Mouse (Mus musculus): ENCODE results near the gene Ttll5.

The Ttll5 gene

GRCm38 (mm10) chr12:86100711-86101110 lies 276.3 kb downstream of the Ttll5 start:
- peak; percentile 56 for DNase-seq (ENCODE audit: low read depth)

DNA sequence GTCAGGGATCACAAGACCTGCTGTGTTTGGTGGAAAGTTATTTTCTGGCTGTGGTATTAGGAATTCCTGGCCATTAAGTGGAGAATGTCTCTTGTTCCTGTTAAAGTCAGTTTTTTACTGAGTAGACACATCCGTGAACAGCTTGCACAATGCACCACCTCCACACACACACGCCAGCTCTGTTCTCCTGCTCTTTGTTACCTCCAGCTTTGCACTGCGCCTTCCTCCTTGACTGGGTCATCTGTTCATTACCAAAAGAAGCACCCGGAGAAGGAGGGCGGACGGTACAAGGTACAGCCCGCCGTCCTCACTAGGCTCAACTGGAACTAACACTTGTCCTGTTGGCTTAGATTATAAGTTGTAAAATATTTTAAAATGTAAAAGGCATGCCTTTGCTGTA lies 278.2 kb downstream of the Ttll5 start:
- no peak for DNase-seq (ENCODE audit: low read depth)

DNA sequence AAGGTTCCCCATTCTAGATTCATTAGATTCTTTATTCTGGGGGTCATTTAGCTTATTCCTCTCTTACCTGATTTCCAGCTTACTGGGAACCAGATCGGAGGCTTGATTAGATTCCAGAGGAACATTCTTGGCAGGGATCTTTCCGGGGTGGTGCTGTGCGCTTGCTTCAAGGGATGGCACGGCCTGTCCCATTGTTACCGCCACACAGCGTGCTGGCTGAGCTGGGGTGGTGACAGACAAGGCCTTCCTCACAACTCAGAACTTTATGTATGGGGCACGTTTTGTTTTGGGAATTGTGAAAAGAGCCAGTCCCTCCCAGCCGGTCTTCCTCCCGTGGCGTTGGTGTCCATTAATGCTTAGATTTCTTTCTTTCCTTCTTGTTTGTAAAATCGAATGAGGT lies 278.9 kb downstream of the Ttll5 start:
- no peak for DNase-seq (ENCODE audit: low read depth)

- DNase-seq (ENCODE audit: low read depth): no peak
Observed at GRCm38 (mm10) chr12:86103852-86104251, 279.4 kb downstream of the Ttll5 start.

DNA sequence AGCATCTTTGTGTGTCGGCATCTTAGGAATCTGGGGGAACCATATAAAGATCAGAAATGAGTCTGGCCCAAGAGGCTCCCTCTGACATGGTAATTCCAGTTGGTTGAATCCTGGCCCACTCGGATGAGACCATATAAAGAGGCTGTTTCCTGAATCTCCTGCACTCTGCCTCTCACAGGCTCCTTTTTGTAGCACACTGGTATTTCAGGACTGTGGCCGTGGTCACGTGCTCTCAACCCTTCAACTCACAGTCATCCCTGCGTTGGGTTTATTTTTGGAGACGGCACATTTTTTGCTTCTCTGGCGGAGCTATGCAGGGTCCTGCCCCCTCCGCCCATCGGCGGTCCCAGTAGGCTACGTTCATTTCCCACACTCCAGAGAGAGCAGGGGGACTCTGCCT lies 279.8 kb downstream of the Ttll5 start:
- peak; percentile 44 for DNase-seq (ENCODE audit: low read depth)

DNA sequence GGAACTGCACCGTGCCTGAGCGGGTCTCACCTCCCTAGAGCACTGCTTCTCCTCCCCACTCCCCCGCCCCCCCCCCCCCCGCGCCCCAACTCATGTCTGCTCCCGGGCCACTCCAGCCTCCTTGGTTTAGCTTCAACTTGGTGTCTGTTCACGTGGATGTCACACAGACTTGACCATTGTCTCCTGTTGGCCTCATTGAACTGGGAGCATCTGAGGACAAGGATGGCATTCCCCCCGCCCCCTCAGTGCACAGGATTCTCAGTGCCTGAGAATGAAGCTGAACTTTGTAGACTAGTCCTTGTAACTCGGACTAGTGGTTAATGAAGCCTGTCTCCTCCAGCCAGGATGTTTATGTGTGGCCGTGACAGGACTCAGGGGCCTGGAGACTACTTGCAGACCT lies 281.1 kb downstream of the Ttll5 start:
- no peak for DNase-seq (ENCODE audit: low read depth)

DNA sequence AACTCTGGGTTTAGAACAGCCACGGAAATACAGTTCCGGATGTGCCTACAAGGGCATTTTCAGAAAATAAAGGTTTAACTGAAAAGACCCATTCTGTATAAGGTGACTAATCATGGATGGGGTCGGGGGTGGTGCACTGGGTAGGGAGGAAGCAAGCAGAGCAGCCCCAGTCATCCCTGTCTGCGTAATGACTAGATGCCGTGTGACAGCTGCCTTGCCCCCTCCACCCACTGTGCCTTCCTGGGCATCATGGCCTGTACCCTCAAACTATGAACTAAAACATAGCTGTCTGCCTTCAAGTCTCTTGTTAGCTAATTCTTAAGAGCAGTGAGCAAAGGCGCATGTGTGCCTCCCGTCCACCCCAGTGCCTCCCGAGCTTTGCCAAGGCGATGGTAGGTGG lies 281.6 kb downstream of the Ttll5 start:
- DNase-seq (ENCODE audit: low read depth): no peak

DNA sequence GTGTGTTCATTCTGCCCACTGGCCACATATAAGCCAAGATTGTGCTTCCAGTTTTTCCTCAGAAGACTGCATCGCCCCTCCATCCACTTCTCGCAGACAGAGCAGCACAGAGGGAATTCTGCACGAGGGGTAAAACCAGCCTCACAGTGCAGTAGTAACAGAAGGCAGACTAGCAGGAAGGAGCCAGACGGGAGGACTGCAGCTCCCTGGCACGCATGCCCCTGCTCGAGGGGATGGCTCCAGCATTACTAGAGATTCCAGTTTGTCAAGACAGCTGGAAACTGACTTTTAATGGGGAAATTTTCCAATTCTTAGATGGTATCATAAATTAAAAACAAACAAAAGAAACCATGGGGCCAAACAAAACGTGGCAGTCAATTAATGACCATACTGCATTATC lies 283.2 kb downstream of the Ttll5 start:
- no peak for DNase-seq (ENCODE audit: low read depth)

DNA sequence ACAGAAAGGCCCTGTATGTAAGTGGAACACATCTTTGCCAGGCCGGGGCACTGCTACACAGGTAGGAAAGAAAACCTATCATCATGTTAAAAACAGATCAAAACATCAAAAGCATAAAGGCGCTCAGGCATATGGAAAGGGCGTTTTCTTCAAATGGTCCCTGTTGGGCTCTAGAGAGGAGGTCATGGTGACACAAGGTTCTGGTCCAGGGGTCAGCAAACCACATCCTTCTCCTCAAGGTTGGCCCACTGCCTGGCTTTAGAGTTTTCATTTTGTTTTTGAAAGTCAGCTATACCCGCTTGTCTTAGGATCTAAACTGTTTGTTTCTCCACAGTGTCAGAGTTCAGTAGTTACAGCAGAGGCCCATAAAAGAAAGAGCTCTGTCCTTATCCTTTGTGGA lies 285.1 kb downstream of the Ttll5 start:
- DNase-seq (ENCODE audit: low read depth): peak; percentile 31

GRCm38 (mm10) chr12:86110637-86111036 lies 286.2 kb downstream of the Ttll5 start:
- peak; percentile 54 for DNase-seq (ENCODE audit: low read depth)
